ENCODE assay signal across 8 mouse cellular contexts in the genomic region with DNA sequence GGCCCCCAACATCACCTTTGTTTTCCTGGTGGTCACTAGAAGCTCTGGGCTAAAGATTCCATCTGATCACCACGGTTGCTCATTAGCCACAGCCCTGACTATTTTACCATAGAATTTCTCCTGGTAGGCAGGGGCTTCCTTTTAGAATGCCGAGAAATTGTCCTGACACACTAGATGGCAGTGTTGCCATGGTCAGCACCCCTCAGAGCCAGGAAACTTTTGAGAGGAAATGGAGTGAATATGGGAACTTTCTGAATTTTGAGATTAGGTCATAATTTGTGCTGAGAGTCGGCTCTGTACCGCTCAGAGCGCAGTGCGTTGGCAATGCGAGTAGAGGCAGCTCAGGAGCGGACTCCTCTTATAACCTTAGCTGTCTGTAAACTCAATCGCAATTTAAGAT.
DNase-seq lines count a peak whose midpoint lies in the region.

No protein-coding gene starts in this region.

- intact Hi-C loops in left cerebral cortex, postnatal 4 days (cut with DNase I), result loop anchor here (5.0 kb wide), 2 partner anchors 722 to 812 kb away; no protein-coding TSS in a partner anchor

- WGBS in embryonic facial prominence, embryonic 10.5 days, result 76% methylated on average over 9 of the region's 9 CpGs

- H3K4me1 ChIP-seq in embryonic facial prominence, embryonic 10.5 days, result no peaks in the 10 kb centered on the region

- no peaks in the 10 kb centered on the region for H3K27me3 ChIP-seq in embryonic facial prominence, embryonic 10.5 days (replicated peaks; ENCODE audit: low read depth, poor library complexity, severe bottlenecking)

- no peaks in the 10 kb centered on the region; the same call in 1 of the 2 replicates for H3K36me3 ChIP-seq in embryonic facial prominence, embryonic 10.5 days (replicated peaks)

- no peak overlapping the region for H3K27ac ChIP-seq in embryonic facial prominence, embryonic 10.5 days (replicated peaks)

- H3K4me3 ChIP-seq in embryonic facial prominence, embryonic 10.5 days, result no peak overlapping the region

- no peaks in the 10 kb centered on the region for H3K9me3 ChIP-seq in embryonic facial prominence, embryonic 10.5 days

- peak; percentile 39 for DNase-seq in adrenal gland, postnatal 14 days
- no peak for DNase-seq in adrenal gland, postnatal 25 days
- DNase-seq in left cerebral cortex, adult 18-20 months (ENCODE audit: low spot score in 2 of 2), result peak; percentile 25 to 44
- DNase-seq in left cerebral cortex, adult 8-10 months (ENCODE audit: low spot score in 2 of 2), result no peak
- peak; percentile 42 for DNase-seq in embryonic facial prominence, embryonic 10.5 days (ENCODE audit: low spot score)
- DNase-seq in left cerebral cortex, postnatal 4 days, result peak; percentile 13
- peak; percentile 19 for DNase-seq in right cerebral cortex, postnatal 14 days
- DNase-seq in ovary, adult 18-20 months (ENCODE audit: low spot score), result no peak

Comparison
In these comparisons a context has a peak if more than half of its experiments do, and no peak if none do; other contexts are left out.
1. DNase-seq: peak in adrenal gland, postnatal 14 days (single experiment), left cerebral cortex, adult 18-20 months (2 of 2), embryonic facial prominence, embryonic 10.5 days (single experiment), left cerebral cortex, postnatal 4 days (single experiment) and right cerebral cortex, postnatal 14 days (single experiment); none in adrenal gland, postnatal 25 days (single experiment), left cerebral cortex, adult 8-10 months (0 of 2) and ovary, adult 18-20 months (single experiment).